Mouse (Mus musculus) bone marrow, adult 2 months (tissue): ENCODE data around the gene Nup188.

Source experiments
- CTCF ChIP-seq: fragments of 200-500 bp; IDR thresholded peaks from 2 replicates; pipeline ENCODE4 v1.5.1; 2011; ENCODE audit warnings: low read length, control low read depth; ENCODE audit not compliant: control insufficient read depth, insufficient read depth
- POLR2A ChIP-seq: fragments of 200-500 bp; IDR thresholded peaks from 2 replicates; pipeline ENCODE4 v1.6.1; 2011; ENCODE audit warnings: low read depth, mild to moderate bottlenecking, control low read depth, low read length, borderline replicate concordance; ENCODE audit not compliant: control insufficient read depth

DNA sequence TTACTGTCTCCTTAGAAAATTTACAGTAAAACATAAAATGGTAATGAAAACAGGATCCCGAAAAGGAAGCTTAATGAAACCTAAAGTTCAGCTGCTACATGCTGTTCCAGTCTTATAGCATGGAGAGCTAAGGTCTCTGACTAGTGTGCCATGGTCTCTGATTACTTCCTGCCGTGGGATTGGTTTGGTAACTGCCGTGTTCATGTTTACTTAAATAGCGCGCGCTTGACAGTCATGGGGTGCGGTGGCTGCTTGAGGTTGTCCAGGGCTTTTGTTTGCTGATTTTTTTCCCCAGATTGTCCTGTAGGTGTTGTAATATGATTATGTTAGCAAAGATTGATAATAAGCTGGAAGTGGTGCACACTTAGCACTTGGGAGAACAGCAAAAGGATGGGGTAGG lies 19.9 kb downstream of the Nup188 start:
- TF ChIP-seq CTCF (no peak), POLR2A (no peak)
